Mouse (Mus musculus) CH12.LX (cell line): ENCODE data around the gene Dlgap1. TPM values are rescaled to one million over a fixed set of nuclear protein-coding genes. Genes with fewer than 3 reads are reported as not detected.

Experiments
- DNase-seq: peaks from one replicate; pipeline ENCODE4 v3.0.0-alpha.2; 2013; ENCODE audit errors: extremely low read depth
- H3K27ac ChIP-seq: 2 replicates; pipeline ENCODE4 v1.5.1; 2012; ENCODE audit warnings: low read depth, mild to moderate bottlenecking, control low read depth, moderate library complexity; ENCODE audit not compliant: insufficient read depth
- H3K27me3 ChIP-seq: replicated peaks from 2 replicates; pipeline ENCODE3; 2012; ENCODE audit warnings: inconsistent platforms
- H3K36me3 ChIP-seq, 2 experiments: replicated peaks in 1 of 2; 2 replicates each; pipeline versions ENCODE3 to v1.6.1; 2012; ENCODE audit warnings: inconsistent platforms in 1 of 2, low read length in 1 of 2, mild to moderate bottlenecking in 1 of 2, mixed read lengths in 1 of 2, moderate library complexity in 1 of 2; ENCODE audit not compliant: control insufficient read depth in 1 of 2, insufficient read depth in 1 of 2
- H3K4me1 ChIP-seq, 2 experiments: 2 replicates each; pipeline ENCODE4 v1.6.1; 2012; ENCODE audit warnings: inconsistent platforms in 1 of 2, moderate library complexity in 1 of 2; ENCODE audit not compliant: insufficient read depth in 2 of 2, control insufficient read depth in 1 of 2
- H3K4me2 ChIP-seq: 2 replicates; pipeline ENCODE4 v1.6.1; 2012; ENCODE audit warnings: low read depth, mild to moderate bottlenecking, control low read depth; ENCODE audit not compliant: poor library complexity, insufficient read depth, severe bottlenecking
- H3K4me3 ChIP-seq, 3 experiments: fragments of 150-350 bp in 1 of 3; sonication (generic) in 1 of 3; replicated peaks in 1 of 3; 2 replicates each; pipeline versions ENCODE3 to v1.5.1; 2011 to 2012; ENCODE audit warnings: low read depth in 2 of 3, low read length in 2 of 3, mild to moderate bottlenecking in 2 of 3, moderate library complexity in 2 of 3, control low read depth in 1 of 3, improper control_type of control experiment in 1 of 3, inconsistent platforms in 1 of 3, mixed read lengths in 1 of 3; ENCODE audit not compliant: poor library complexity in 1 of 3
- H3K79me2 ChIP-seq: replicated peaks from 2 replicates; pipeline ENCODE4 v1.6.1; 2012; ENCODE audit warnings: mild to moderate bottlenecking, moderate library complexity; ENCODE audit not compliant: control insufficient read depth, poor library complexity, insufficient read depth, severe bottlenecking; ENCODE audit errors: extremely low read depth
- H3K9ac ChIP-seq: 2 replicates; pipeline ENCODE4 v1.6.1; 2012; ENCODE audit warnings: low read depth, mild to moderate bottlenecking, control low read depth, moderate library complexity; ENCODE audit not compliant: insufficient read depth
- H3K9me3 ChIP-seq: replicated peaks from 2 replicates; pipeline ENCODE3; 2012; ENCODE audit warnings: low read length, inconsistent platforms, mixed read lengths
- BHLHE40 ChIP-seq: IDR thresholded peaks from 2 replicates; pipeline ENCODE4 v1.6.1; 2011; ENCODE audit warnings: mild to moderate bottlenecking, low read depth, low read length, improper control_type of control experiment
- CHD1 ChIP-seq: IDR thresholded peaks from 2 replicates; pipeline ENCODE4 v1.6.1; 2012; ENCODE audit warnings: low read depth, low read length, improper control_type of control experiment, inconsistent platforms
- CHD2 ChIP-seq: IDR thresholded peaks from 2 replicates; pipeline ENCODE4 v1.6.1; 2011; ENCODE audit warnings: low read length, improper control_type of control experiment
- E2F4 ChIP-seq: IDR thresholded peaks from 2 replicates; pipeline ENCODE4 v1.6.1; 2011; ENCODE audit warnings: low read depth, low read length, improper control_type of control experiment; ENCODE audit not compliant: insufficient replicate concordance
- EP300 ChIP-seq: IDR thresholded peaks from 2 replicates; pipeline ENCODE4 v1.6.1; 2011; ENCODE audit warnings: low read length, improper control_type of control experiment
- ETS1 ChIP-seq: conservative IDR thresholded peaks from 2 replicates; pipeline ENCODE4 v1.6.1; 2012; ENCODE audit warnings: low read depth, mild to moderate bottlenecking, inconsistent platforms, low read length, improper control_type of control experiment, moderate library complexity
- IRF4 ChIP-seq: IDR thresholded peaks from 2 replicates; pipeline ENCODE4 v1.6.1; 2014; ENCODE audit warnings: low read depth, mild to moderate bottlenecking, inconsistent platforms, low read length, improper control_type of control experiment
- JUN ChIP-seq: IDR thresholded peaks from 2 replicates; pipeline ENCODE4 v1.6.1; 2011; ENCODE audit warnings: low read depth, mild to moderate bottlenecking, low read length, improper control_type of control experiment, moderate library complexity; ENCODE audit not compliant: insufficient read depth
- JUND ChIP-seq: conservative IDR thresholded peaks from 2 replicates; pipeline ENCODE4 v1.6.1; 2011; ENCODE audit warnings: low read depth, low read length, improper control_type of control experiment
- KAT2A ChIP-seq: IDR thresholded peaks from 2 replicates; pipeline ENCODE4 v1.6.1; 2012; ENCODE audit warnings: low read length, improper control_type of control experiment, inconsistent platforms; ENCODE audit not compliant: insufficient replicate concordance
- MYC ChIP-seq: IDR thresholded peaks from 2 replicates; pipeline ENCODE4 v1.6.1; 2011; ENCODE audit warnings: low read depth, mild to moderate bottlenecking, improper control_type of control experiment, low read length
- NELFE ChIP-seq: IDR thresholded peaks from 2 replicates; pipeline ENCODE4 v1.6.1; 2011; ENCODE audit warnings: low read depth, low read length, improper control_type of control experiment
- NRF1 ChIP-seq: IDR thresholded peaks from 2 replicates; pipeline ENCODE4 v1.6.1; 2014; ENCODE audit warnings: low read depth, mild to moderate bottlenecking, inconsistent platforms, low read length, improper control_type of control experiment, moderate library complexity
- PAX5 ChIP-seq: IDR thresholded peaks from 2 replicates; pipeline ENCODE4 v1.6.1; 2012; ENCODE audit warnings: low read length, inconsistent platforms, mixed read lengths
- POLR2A ChIP-seq: IDR thresholded peaks from 2 replicates; pipeline ENCODE4 v1.6.1; 2011; ENCODE audit warnings: low read depth, mild to moderate bottlenecking, improper control_type of control experiment, low read length
- POLR2AphosphoS2 ChIP-seq: IDR thresholded peaks from 2 replicates; pipeline ENCODE4 v1.6.1; 2011; ENCODE audit warnings: low read depth, low read length, improper control_type of control experiment
- RAD21 ChIP-seq: IDR thresholded peaks from 2 replicates; pipeline ENCODE4 v1.6.1; 2011; ENCODE audit warnings: low read depth, mild to moderate bottlenecking, low read length, improper control_type of control experiment, moderate library complexity
- RCOR1 ChIP-seq: conservative IDR thresholded peaks from 2 replicates; pipeline ENCODE4 v1.6.1; 2012; ENCODE audit warnings: low read depth, mild to moderate bottlenecking, inconsistent platforms, low read length, improper control_type of control experiment
- SIN3A ChIP-seq: IDR thresholded peaks from 2 replicates; pipeline ENCODE4 v1.6.1; 2012; ENCODE audit warnings: low read length, improper control_type of control experiment, inconsistent platforms
- USF1 ChIP-seq: IDR thresholded peaks from 2 replicates; pipeline ENCODE4 v1.6.1; 2014; ENCODE audit warnings: low read depth, mild to moderate bottlenecking, inconsistent platforms, low read length, improper control_type of control experiment
- USF2 ChIP-seq: conservative IDR thresholded peaks from 2 replicates; pipeline ENCODE4 v1.6.1; 2011; ENCODE audit warnings: low read depth, low read length, improper control_type of control experiment
- ZKSCAN1 ChIP-seq: IDR thresholded peaks from 2 replicates; pipeline ENCODE4 v1.6.1; 2012; ENCODE audit warnings: low read depth, inconsistent platforms, low read length, improper control_type of control experiment, borderline replicate concordance
- ZMIZ1 ChIP-seq: IDR thresholded peaks from 2 replicates; pipeline ENCODE4 v1.6.1; 2012; ENCODE audit warnings: low read depth, mild to moderate bottlenecking, inconsistent platforms, low read length, improper control_type of control experiment
- ZNF384 ChIP-seq: IDR thresholded peaks from 2 replicates; pipeline ENCODE4 v1.6.1; 2012; ENCODE audit warnings: low read depth, low read length, improper control_type of control experiment, inconsistent platforms
- dilution Hi-C: fragments of 300-500 bp; cut with MboI; formaldehyde crosslinking; loops from 2 replicates; pipeline ENCODE4 v1.14.3; 2020; ENCODE audit warnings: low sequenced_read_pairs; ENCODE audit not compliant: extremely low pct_unique_long_range_greater_than_20kb, extremely low pct_ligation_motif_present
- in situ Hi-C: fragments of 300-500 bp; cut with MboI; formaldehyde crosslinking; loops from 3 replicates; pipeline ENCODE4 v1.14.3; 2019; ENCODE audit warnings: low sequenced_read_pairs, low pct_ligation_motif_present, low pct_unique_long_range_greater_than_20kb, mixed read lengths
- polyA plus RNA-seq: library from polyadenylated mRNA; unstranded; fragments of >175 nt; gene quantifications from 2 replicates; pipeline ENCODE4 v1.2.1, GENCODE M21; 2012; ENCODE audit warnings: low read depth; ENCODE audit not compliant: insufficient read length
- total RNA-seq, 2 experiments: library from RNA; depleted of rRNA; stranded (reverse); fragments of 300-350 nt in 1 of 2; fragments of >200 nt in 1 of 2; gene quantifications; 2 replicates each; pipeline ENCODE4 v1.2.3; 2012 to 2014

Dlgap1 gene
- total and polyA plus RNA-seq, 3 experiments, result 0.51 to 2.7 (median 1.2) TPM

- dilution Hi-C loops (no loop called here), in situ Hi-C loops (no loop called here)
- Histone ChIP-seq H3K4me2 (no peak overlapping the region), H3K9ac (no peak overlapping the region), H3K4me3 (no peak overlapping the region), H3K79me2 (peaks cover 63% of the 10 kb centered on the region), H3K36me3 (peaks cover 59 to 76% of the 10 kb centered on the region in 2 experiments), H3K27ac (no peak overlapping the region; the same call in 1 of the 2 replicates), H3K27me3 (no peaks in the 10 kb centered on the region), H3K4me1 (peaks cover 0 to 34% of the 10 kb centered on the region in 2 experiments; a peak in 2 of 4 replicates), H3K9me3 (no peaks in the 10 kb centered on the region)
- DNase-seq, result no peak
- TF ChIP-seq SIN3A (no peak), E2F4 (no peak)
These were observed 874.4 kb downstream of the Dlgap1 start for GRCm38 (mm10) chr17:70843252-70843651.

- H3K27ac ChIP-seq, result 0 out of 2 replicates have a peak overlapping the region, but pooled peaks have one; percentile 3
- in situ Hi-C loops, result no loop called here
These were observed 876.1 kb downstream of the Dlgap1 start for GRCm38 (mm10) chr17:70844971-70845370.

GRCm38 (mm10) chr17:70845543-70845942, 876.7 kb downstream of the Dlgap1 start:
- H3K9me3 ChIP-seq, result no peaks in the 10 kb centered on the region
- no peak overlapping the region for H3K4me3 ChIP-seq
- no peak overlapping the region for H3K27ac ChIP-seq
- H3K4me2 ChIP-seq, result 0 out of 2 replicates have a peak overlapping the region, but pooled peaks have one; percentile 24
- DNase-seq, result no peak
- no peak overlapping the region for H3K9ac ChIP-seq
- H3K79me2 ChIP-seq, result peaks cover 86% of the 10 kb centered on the region
- H3K4me1 ChIP-seq, result peaks cover 0 to 34% of the 10 kb centered on the region in 2 experiments; a peak in 2 of 4 replicates
- dilution Hi-C loops, result no loop called here
- TF ChIP-seq PAX5 (no peak), ZMIZ1 (no peak), MYC (no peak), BHLHE40 (no peak), POLR2AphosphoS2 (no peak), JUN (no peak), RCOR1 (no peak), POLR2A (no peak), IRF4 (no peak), EP300 (no peak), ZKSCAN1 (no peak), KAT2A (no peak), RAD21 (no peak), ZNF384 (no peak), NRF1 (no peak), JUND (no peak), USF2 (no peak), ETS1 (no peak)
- peaks cover 42 to 64% of the 10 kb centered on the region in 2 experiments for H3K36me3 ChIP-seq
- in situ Hi-C loops, result no loop called here
- H3K27me3 ChIP-seq, result no peaks in the 10 kb centered on the region

More at GRCm38 (mm10) chr17:70844971-70845370, 876.1 kb downstream of the Dlgap1 start:
- no peak overlapping the region for H3K4me3 ChIP-seq
- DNase-seq, result no peak
- no peaks in the 10 kb centered on the region for H3K27me3 ChIP-seq
- H3K36me3 ChIP-seq, result peaks cover 47 to 70% of the 10 kb centered on the region in 2 experiments
- peaks cover 80% of the 10 kb centered on the region for H3K79me2 ChIP-seq
- no peaks in the 10 kb centered on the region for H3K9me3 ChIP-seq
- dilution Hi-C loops, result no loop called here
- H3K4me1 ChIP-seq, result peaks cover 0 to 34% of the 10 kb centered on the region in 2 experiments; a peak in 2 of 4 replicates
- H3K4me2 ChIP-seq, result no peak overlapping the region
- H3K9ac ChIP-seq, result no peak overlapping the region
- TF ChIP-seq PAX5 (no peak), CHD1 (no peak), CHD2 (no peak), USF1 (no peak), POLR2AphosphoS2 (no peak), USF2 (no peak), EP300 (no peak), NELFE (no peak)
